Mouse (Mus musculus) spleen, adult 2 months (tissue): ENCODE results near the gene 1700017B05Rik.

Experiments
- CTCF ChIP-seq: fragments of 200-500 bp; IDR thresholded peaks from 2 replicates; pipeline ENCODE4 v1.5.1; 2011; ENCODE audit warnings: mild to moderate bottlenecking, inconsistent platforms; ENCODE audit not compliant: insufficient read depth, insufficient read length, insufficient replicate concordance; ENCODE audit errors: extremely low read depth
- POLR2A ChIP-seq: fragments of 200-500 bp; IDR thresholded peaks from 2 replicates; pipeline ENCODE4 v1.6.1; 2011; ENCODE audit warnings: low read depth, low read length, inconsistent platforms

DNA sequence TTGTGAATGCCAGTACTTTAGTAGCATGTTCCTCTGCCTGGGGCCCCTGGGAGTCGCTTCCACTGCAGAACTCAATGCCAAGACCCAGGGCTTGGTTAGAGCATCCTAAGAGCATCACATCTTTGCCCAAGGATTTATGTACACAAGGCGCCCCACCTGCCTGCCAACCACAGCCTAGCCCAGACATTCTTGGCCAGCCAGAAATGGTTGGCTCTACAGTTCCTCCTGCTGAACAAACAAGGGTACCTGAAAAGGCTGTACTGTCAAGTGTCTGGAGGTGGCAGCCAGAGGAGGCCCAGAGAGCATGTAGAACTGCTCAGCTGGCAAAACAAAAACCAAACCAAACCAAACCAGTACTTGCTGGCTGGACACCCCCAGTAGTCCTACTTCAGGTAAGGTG, 11.3 kb downstream of the 1700017B05Rik start:
- TF ChIP-seq CTCF (no peak), POLR2A (no peak)
